Mouse (Mus musculus) MEL (cell line): Measurements from ENCODE around the gene Spag8. TPM values are rescaled to one million over a fixed set of nuclear protein-coding genes. Genes with fewer than 3 reads are reported as not detected.

Experiments
- DNase-seq: peaks from one replicate; pipeline ENCODE4 v3.0.0; 2011; ENCODE audit warnings: low read depth, low spot score
- H3K27ac ChIP-seq: 2 replicates; pipeline ENCODE4 v1.5.1; 2012; ENCODE audit warnings: low read depth, mild to moderate bottlenecking, control low read depth, low read length, moderate library complexity; ENCODE audit not compliant: control insufficient read depth
- H3K27me3 ChIP-seq, 2 experiments: fragments of 150-350 bp in 1 of 2; sonication (generic) in 1 of 2; 2 replicates each; pipeline ENCODE4 v1.6.1; 2012; ENCODE audit warnings: low read length in 2 of 2, mild to moderate bottlenecking in 2 of 2, improper control_type of control experiment in 1 of 2, moderate library complexity in 1 of 2; ENCODE audit not compliant: insufficient read depth in 2 of 2, control insufficient read depth in 1 of 2
- H3K36me3 ChIP-seq, 2 experiments: 2 replicates each; pipeline ENCODE4 v1.6.1; 2012 to 2014; ENCODE audit warnings: low read length in 2 of 2, improper control_type of control experiment in 1 of 2, inconsistent platforms in 1 of 2, mild to moderate bottlenecking in 1 of 2; ENCODE audit not compliant: insufficient read depth in 2 of 2, control insufficient read depth in 1 of 2
- H3K4me1 ChIP-seq, 2 experiments: fragments of 150-350 bp in 1 of 2; sonication (generic) in 1 of 2; 2 replicates each; pipeline ENCODE4 v1.6.1; 2012; ENCODE audit warnings: low read length in 2 of 2, improper control_type of control experiment in 1 of 2, mild to moderate bottlenecking in 1 of 2; ENCODE audit not compliant: insufficient read depth in 2 of 2, control insufficient read depth in 1 of 2
- H3K4me3 ChIP-seq, 2 experiments: fragments of 150-350 bp in 1 of 2; sonication (generic) in 1 of 2; 2 replicates each; pipeline ENCODE4 v1.5.1; 2012; ENCODE audit warnings: low read depth in 2 of 2, low read length in 2 of 2, mild to moderate bottlenecking in 2 of 2, moderate library complexity in 2 of 2, control low read depth in 1 of 2, improper control_type of control experiment in 1 of 2; ENCODE audit not compliant: control insufficient read depth in 1 of 2, insufficient read depth in 1 of 2
- H3K79me2 ChIP-seq: 2 replicates; pipeline ENCODE4 v1.6.1; 2012; ENCODE audit warnings: mild to moderate bottlenecking, low read length, moderate library complexity; ENCODE audit not compliant: control insufficient read depth, poor library complexity, insufficient read depth
- H3K9ac ChIP-seq: 2 replicates; pipeline ENCODE4 v1.6.1; 2012; ENCODE audit warnings: low read depth, mild to moderate bottlenecking, control low read depth, low read length, moderate library complexity; ENCODE audit not compliant: control insufficient read depth, poor library complexity, severe bottlenecking
- H3K9me3 ChIP-seq: fragments of 150-350 bp; sonication (generic); replicated peaks from 2 replicates; pipeline ENCODE4 v1.6.1; 2012; ENCODE audit warnings: mild to moderate bottlenecking, low read length, improper control_type of control experiment, moderate library complexity; ENCODE audit not compliant: insufficient read depth
- BHLHE40 ChIP-seq: IDR thresholded peaks from 2 replicates; pipeline ENCODE4 v1.6.1; 2012; ENCODE audit warnings: low read depth, mild to moderate bottlenecking, inconsistent platforms, low read length, improper control_type of control experiment, borderline replicate concordance
- CHD2 ChIP-seq: IDR thresholded peaks from 2 replicates; pipeline ENCODE4 v1.6.1; 2011; ENCODE audit warnings: low read length, improper control_type of control experiment
- CTCF ChIP-seq, 3 experiments: IDR thresholded peaks in 2 of 3; conservative IDR thresholded peaks in 1 of 3; 2 replicates each; pipeline ENCODE4 v1.5.1; 2011 to 2012; ENCODE audit warnings: low read length in 3 of 3, low read depth in 2 of 3, mild to moderate bottlenecking in 2 of 3, improper control_type of control experiment in 1 of 3, inconsistent platforms in 1 of 3, mixed read lengths in 1 of 3, moderate library complexity in 1 of 3; ENCODE audit not compliant: control insufficient read depth in 1 of 3, insufficient read depth in 1 of 3, poor library complexity in 1 of 3, severe bottlenecking in 1 of 3
- EP300 ChIP-seq, 2 experiments: IDR thresholded peaks; 2 replicates each; pipeline ENCODE4 v1.6.1; 2011; ENCODE audit warnings: improper control_type of control experiment in 2 of 2, low read length in 2 of 2, low read depth in 1 of 2, mild to moderate bottlenecking in 1 of 2
- ETS1 ChIP-seq: IDR thresholded peaks from 2 replicates; pipeline ENCODE4 v1.6.1; 2012; ENCODE audit warnings: low read depth, mild to moderate bottlenecking, inconsistent platforms, low read length, improper control_type of control experiment, moderate library complexity
- GABPA ChIP-seq: IDR thresholded peaks from 2 replicates; pipeline ENCODE4 v1.6.1; 2012; ENCODE audit warnings: low read depth, mild to moderate bottlenecking, inconsistent platforms, low read length, improper control_type of control experiment, moderate library complexity
- GATA1 ChIP-seq: IDR thresholded peaks from 2 replicates; pipeline ENCODE4 v1.6.1; 2011; ENCODE audit warnings: low read depth, low read length, improper control_type of control experiment
- KAT2A ChIP-seq: conservative IDR thresholded peaks from 2 replicates; pipeline ENCODE4 v1.6.1; 2012; ENCODE audit warnings: low read depth, low read length, improper control_type of control experiment, inconsistent platforms
- MAFK ChIP-seq: IDR thresholded peaks from 2 replicates; pipeline ENCODE4 v1.6.1; 2011; ENCODE audit warnings: low read depth, mild to moderate bottlenecking, low read length, improper control_type of control experiment, borderline replicate concordance
- MAX ChIP-seq: IDR thresholded peaks from 2 replicates; pipeline ENCODE4 v1.6.1; 2011; ENCODE audit warnings: low read length, improper control_type of control experiment
- NELFE ChIP-seq: IDR thresholded peaks from 2 replicates; pipeline ENCODE4 v1.6.1; 2011; ENCODE audit warnings: low read depth, low read length, improper control_type of control experiment
- NRF1 ChIP-seq: IDR thresholded peaks from 2 replicates; pipeline ENCODE4 v1.6.1; 2014; ENCODE audit warnings: low read depth, mild to moderate bottlenecking, inconsistent platforms, low read length, improper control_type of control experiment, moderate library complexity; ENCODE audit not compliant: poor library complexity, insufficient read depth, severe bottlenecking
- POLR2A ChIP-seq, 2 experiments: IDR thresholded peaks; 2 replicates each; pipeline ENCODE4 v1.6.1; 2011 to 2012; ENCODE audit warnings: low read length in 2 of 2, mild to moderate bottlenecking in 2 of 2, control low read depth in 1 of 2, improper control_type of control experiment in 1 of 2, low read depth in 1 of 2, moderate library complexity in 1 of 2; ENCODE audit not compliant: control insufficient read depth in 1 of 2, insufficient read depth in 1 of 2, poor library complexity in 1 of 2
- POLR2AphosphoS5 ChIP-seq: IDR thresholded peaks from 2 replicates; pipeline ENCODE4 v1.6.1; 2012; ENCODE audit warnings: low read depth, borderline replicate concordance, mild to moderate bottlenecking, inconsistent platforms, low read length, moderate library complexity, mixed read lengths
- RCOR1 ChIP-seq: IDR thresholded peaks from 2 replicates; pipeline ENCODE4 v1.6.1; 2012; ENCODE audit warnings: low read depth, mild to moderate bottlenecking, inconsistent platforms, low read length, improper control_type of control experiment
- SIN3A ChIP-seq: IDR thresholded peaks from 2 replicates; pipeline ENCODE4 v1.6.1; 2012; ENCODE audit warnings: low read length, improper control_type of control experiment, inconsistent platforms
- TAL1 ChIP-seq: IDR thresholded peaks from 2 replicates; pipeline ENCODE4 v1.6.1; 2012; ENCODE audit warnings: mild to moderate bottlenecking, inconsistent platforms, low read length, moderate library complexity, mixed read lengths
- TBP ChIP-seq: IDR thresholded peaks from 2 replicates; pipeline ENCODE4 v1.8.0; 2011; ENCODE audit warnings: low read depth, low read length, improper control_type of control experiment
- UBTF ChIP-seq: IDR thresholded peaks from 2 replicates; pipeline ENCODE4 v1.6.1; 2012; ENCODE audit warnings: low read depth, mild to moderate bottlenecking, inconsistent platforms, low read length, improper control_type of control experiment, moderate library complexity, borderline replicate concordance; ENCODE audit not compliant: insufficient read depth
- USF1 ChIP-seq: IDR thresholded peaks from 2 replicates; pipeline ENCODE4 v1.6.1; 2014; ENCODE audit warnings: low read depth, mild to moderate bottlenecking, inconsistent platforms, low read length, improper control_type of control experiment, moderate library complexity
- ZKSCAN1 ChIP-seq: IDR thresholded peaks from 2 replicates; pipeline ENCODE4 v1.6.1; 2012; ENCODE audit warnings: low read depth, mild to moderate bottlenecking, inconsistent platforms, low read length, improper control_type of control experiment, moderate library complexity
- ZMIZ1 ChIP-seq: IDR thresholded peaks from 2 replicates; pipeline ENCODE4 v1.6.1; 2012; ENCODE audit warnings: low read depth, mild to moderate bottlenecking, inconsistent platforms, low read length, improper control_type of control experiment, moderate library complexity
- polyA plus RNA-seq, 2 experiments: library from polyadenylated mRNA; stranded (reverse) in 1 of 2; unstranded in 1 of 2; fragments of >175 nt in 1 of 2; fragments of >200 nt in 1 of 2; gene quantifications; 2 replicates each; pipeline versions ENCODE4 v1.2.1 to v1.2.4; 2012; ENCODE audit warnings: low replicate concordance in 2 of 2, low read depth in 1 of 2; ENCODE audit not compliant: insufficient read length in 2 of 2, insufficient read depth in 1 of 2, missing spikeins in 1 of 2
- total RNA-seq: library from RNA; depleted of rRNA; stranded (reverse); fragments of 300-350 nt; gene quantifications from 2 replicates; pipeline ENCODE4 v1.2.3, GENCODE M21; 2012

Gene Spag8
- total and polyA plus RNA-seq, 3 experiments: 0.15 to 0.57 TPM; not detected in 1

- peak; percentile 66 for DNase-seq
- no peak for TF ChIP-seq POLR2A (IDR thresholded peaks at IDR 0.05; ENCODE audit: control insufficient read depth in 1 of 2, insufficient read depth in 1 of 2, low read depth in 1 of 2, low read length in 2 of 2, poor library complexity in 1 of 2)
- peak; percentile 39; the same call in 1 of the 2 replicates for TF ChIP-seq ETS1
- peak; percentile 19; the same call in 1 of the 2 replicates for TF ChIP-seq TAL1
- peak; percentile 20 to 67; a peak in 3 of 4 replicates for TF ChIP-seq EP300 (IDR thresholded peaks at IDR 0.05; ENCODE audit: low read depth in 1 of 2, low read length in 2 of 2)
- TF ChIP-seq MAX: peak; percentile 58
- TF ChIP-seq MAFK: no peak
- no peak for TF ChIP-seq POLR2AphosphoS5
- peak; percentile 80 for TF ChIP-seq USF1
- 0 out of 2 replicates have a peak, but pooled peaks have one; percentile 25 for TF ChIP-seq GATA1
- H3K9me3 ChIP-seq: no peaks in the 10 kb centered on the region
- peaks cover 4 to 28% of the 10 kb centered on the region in 2 experiments for H3K4me1 ChIP-seq
- no peak overlapping the region for H3K4me3 ChIP-seq
- peaks cover 0 to 23% of the 10 kb centered on the region in 2 experiments; a peak in 2 of 4 replicates for H3K36me3 ChIP-seq
- H3K9ac ChIP-seq: no peak overlapping the region
- no peaks in the 10 kb centered on the region for H3K79me2 ChIP-seq
- H3K27ac ChIP-seq: peak overlapping the region; percentile 43
- H3K27me3 ChIP-seq: 0 out of 4 replicates have a peak, but pooled peaks cover 0 to 3% of the 10 kb centered on the region in 2 experiments
These were observed 40.4 kb upstream of the Spag8 start for GRCm38 (mm10) chr4:43693806-43694241.

GRCm38 (mm10) chr4:43691026-43691425 lies 37.6 kb upstream of the Spag8 start:
- TF ChIP-seq ZKSCAN1: no peak
- Histone ChIP-seq H3K9me3 (no peaks in the 10 kb centered on the region), H3K4me3 (no peak overlapping the region), H3K4me1 (peaks cover 4 to 28% of the 10 kb centered on the region in 2 experiments), H3K27ac (no peak overlapping the region), H3K9ac (no peak overlapping the region), H3K27me3 (no peaks in the 10 kb centered on the region), H3K79me2 (no peaks in the 10 kb centered on the region), H3K36me3 (peaks cover 0 to 23% of the 10 kb centered on the region in 2 experiments; a peak in 2 of 4 replicates)
- DNase-seq: no peak

DNA sequence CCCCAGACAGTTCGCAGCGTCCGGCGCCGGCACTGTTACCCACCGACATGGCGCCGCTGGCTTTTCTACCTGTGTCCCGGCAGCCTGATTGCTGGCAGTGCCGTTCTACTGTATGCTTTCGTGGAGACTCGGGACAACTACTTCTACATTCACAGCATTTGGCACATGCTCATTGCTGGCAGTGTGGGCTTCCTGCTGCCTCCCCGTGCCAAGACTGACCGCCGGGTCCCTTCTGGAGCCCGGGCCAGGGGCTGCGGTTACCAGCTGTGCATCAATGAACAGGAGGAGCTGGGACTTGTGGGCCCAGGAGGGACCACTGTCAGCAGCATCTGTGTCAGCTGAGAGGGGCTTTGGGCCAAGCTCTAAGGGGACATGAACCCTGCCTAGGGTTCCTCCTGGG lies 36.6 kb upstream of the Spag8 start:
- H3K27me3 ChIP-seq: no peaks in the 10 kb centered on the region
- H3K4me3 ChIP-seq: no peak overlapping the region

More for the DNA sequence above, 36.6 kb upstream of the Spag8 start:
- Histone ChIP-seq H3K79me2 (no peaks in the 10 kb centered on the region), H3K27ac (no peak overlapping the region), H3K9me3 (no peaks in the 10 kb centered on the region), H3K9ac (no peak overlapping the region), H3K36me3 (peaks cover 0 to 18% of the 10 kb centered on the region in 2 experiments; a peak in 2 of 4 replicates), H3K4me1 (peaks cover 4 to 19% of the 10 kb centered on the region in 2 experiments)
- DNase-seq: no peak
- no peak for TF ChIP-seq EP300 (IDR thresholded peaks at IDR 0.05; ENCODE audit: low read depth in 1 of 2, low read length in 2 of 2)
- TF ChIP-seq CHD2: no peak
- TF ChIP-seq UBTF: no peak
- no peak for TF ChIP-seq RCOR1
- no peak for TF ChIP-seq GABPA
- TF ChIP-seq ZMIZ1: no peak
- TF ChIP-seq NRF1: no peak
- no peak for TF ChIP-seq NELFE
- TF ChIP-seq MAX: no peak
- no peak for TF ChIP-seq TBP
- TF ChIP-seq TAL1: no peak
- no peak for TF ChIP-seq CTCF (IDR thresholded peaks at IDR 0.05 in 2 of 3, conservative IDR thresholded peaks at IDR 0.05 in 1 of 3; ENCODE audit: control insufficient read depth in 1 of 3, insufficient read depth in 1 of 3, low read depth in 2 of 3, low read length in 3 of 3, poor library complexity in 1 of 3, severe bottlenecking in 1 of 3)
- TF ChIP-seq POLR2AphosphoS5: no peak
- TF ChIP-seq BHLHE40: no peak
- no peak for TF ChIP-seq KAT2A
- no peak for TF ChIP-seq SIN3A
- TF ChIP-seq GATA1: no peak
- TF ChIP-seq ZKSCAN1: no peak
- no peak for TF ChIP-seq MAFK
